Mouse (Mus musculus): ENCODE data around the gene Fxyd3.

GRCm38 (mm10) chr7:31076492-31076891 is at the start of gene Fxyd3:
- TF ChIP-seq POLR2A (IDR thresholded peaks at IDR 0.05; ENCODE audit: control insufficient read depth, extremely low read depth, insufficient read depth, low read length, poor library complexity) (no peak), CTCF (IDR thresholded peaks at IDR 0.05; ENCODE audit: borderline replicate concordance, control insufficient read depth, extremely low read depth, insufficient read depth, low read length, poor library complexity) (no peak)

All from thymus, adult 2 months (tissue).